Mouse (Mus musculus) heart, embryonic 13.5 days (tissue): ENCODE results near the gene Lhfpl3. TPM values are rescaled to one million over a fixed set of nuclear protein-coding genes. Genes with fewer than 3 reads are reported as not detected.

ENCODE experiments used
- ATAC-seq: fragments of 200-750 bp; cut with Nextera tagmentation; 2 replicates; pipeline ENCODE4 v1.8.0; 2017; ENCODE audit warnings: moderate TSS enrichment; ENCODE audit not compliant: insufficient number of reproducible peaks, low FRiP score, low TSS enrichment; ENCODE audit errors: extremely low read depth
- H3K27ac ChIP-seq: fragments of 300-500 bp; sonication (generic); replicated peaks from 2 replicates; pipeline ENCODE4 v1.5.1; 2015; ENCODE audit warnings: moderate library complexity, mild to moderate bottlenecking, inconsistent platforms
- H3K27me3 ChIP-seq: fragments of 300-500 bp; sonication (generic); replicated peaks from 2 replicates; pipeline ENCODE4 v1.6.1; 2015; ENCODE audit warnings: mild to moderate bottlenecking, inconsistent platforms
- H3K36me3 ChIP-seq: fragments of 300-500 bp; sonication (generic); 2 replicates; pipeline ENCODE4 v1.6.1; 2015; ENCODE audit warnings: mild to moderate bottlenecking, inconsistent platforms
- H3K4me1 ChIP-seq: fragments of 300-500 bp; sonication (generic); 2 replicates; pipeline ENCODE4 v1.6.1; 2015; ENCODE audit warnings: inconsistent platforms
- H3K4me2 ChIP-seq: fragments of 300-500 bp; sonication (generic); 2 replicates; pipeline ENCODE4 v1.6.1; 2015; ENCODE audit warnings: inconsistent platforms, mild to moderate bottlenecking, moderate library complexity
- H3K4me3 ChIP-seq: fragments of 300-500 bp; sonication (generic); 2 replicates; pipeline ENCODE4 v1.5.1; 2015; ENCODE audit warnings: moderate library complexity, mild to moderate bottlenecking, inconsistent platforms
- H3K9ac ChIP-seq: fragments of 300-500 bp; sonication (generic); 2 replicates; pipeline ENCODE4 v1.6.1; 2015; ENCODE audit warnings: inconsistent platforms, mild to moderate bottlenecking, moderate library complexity
- H3K9me3 ChIP-seq: fragments of 300-500 bp; sonication (generic); 2 replicates; pipeline ENCODE4 v1.6.1; 2016; ENCODE audit warnings: inconsistent platforms
- WGBS: fragments of 180-500 bp; shearing (Covaris S2); methylation state at CpG from one replicate; pipeline ENCODE4 v1.1.7; 2015; ENCODE audit warnings: mixed read lengths; 5-methylcytosine and 5-hydroxymethylcytosine counted together
- polyA plus RNA-seq: library from polyadenylated mRNA; unstranded; fragments of >200 nt; fragmentation: Nextera tagmentation; extraction: Ambion mirVana; gene quantifications from 2 replicates; pipeline ENCODE4 v1.2.1, GENCODE M21; 2015

Lhfpl3 gene
- polyA plus RNA-seq, 1 experiment from 2014 or later, result 0.15 TPM

- ATAC-seq, result no peak
- Histone ChIP-seq H3K4me2 (no peak overlapping the region), H3K27me3 (no peaks in the 10 kb centered on the region), H3K27ac (no peak overlapping the region), H3K9me3 (no peaks in the 10 kb centered on the region), H3K9ac (no peak overlapping the region), H3K4me3 (no peak overlapping the region), H3K4me1 (no peaks in the 10 kb centered on the region), H3K36me3 (no peaks in the 10 kb centered on the region)
- 46% methylated on average over 4 of the region's 4 CpGs for WGBS
These were observed 110.6 kb downstream of the Lhfpl3 start for GRCm38 (mm10) chr5:22856480-22856879.

- Histone ChIP-seq H3K9me3 (no peaks in the 10 kb centered on the region), H3K27ac (no peak overlapping the region), H3K36me3 (no peaks in the 10 kb centered on the region), H3K4me2 (no peak overlapping the region), H3K4me1 (no peaks in the 10 kb centered on the region), H3K9ac (no peak overlapping the region), H3K27me3 (no peaks in the 10 kb centered on the region), H3K4me3 (no peak overlapping the region)
- WGBS, result 34% methylated on average over 1 of the region's 1 CpGs
- no peak for ATAC-seq
These were observed 115.5 kb downstream of the Lhfpl3 start for GRCm38 (mm10) chr5:22861399-22861798.

GRCm38 (mm10) chr5:22869031-22869430, 123.2 kb downstream of the Lhfpl3 start:
- ATAC-seq, result no peak
- no peak overlapping the region for H3K9ac ChIP-seq
- no peak overlapping the region for H3K4me2 ChIP-seq
- no peaks in the 10 kb centered on the region for H3K4me1 ChIP-seq
- WGBS, result 82% methylated on average over 5 of the region's 5 CpGs
- no peak overlapping the region for H3K27ac ChIP-seq
- no peak overlapping the region for H3K4me3 ChIP-seq
- H3K36me3 ChIP-seq, result no peaks in the 10 kb centered on the region
- no peaks in the 10 kb centered on the region for H3K9me3 ChIP-seq
- H3K27me3 ChIP-seq, result no peaks in the 10 kb centered on the region

- H3K9me3 ChIP-seq, result no peaks in the 10 kb centered on the region
- no peak for ATAC-seq
- H3K9ac ChIP-seq, result no peak overlapping the region
- H3K4me2 ChIP-seq, result no peak overlapping the region
- H3K36me3 ChIP-seq, result no peaks in the 10 kb centered on the region
- H3K4me1 ChIP-seq, result no peaks in the 10 kb centered on the region
- WGBS, result 59% methylated on average over 1 of the region's 1 CpGs
- H3K27ac ChIP-seq, result no peak overlapping the region
- H3K27me3 ChIP-seq, result no peaks in the 10 kb centered on the region
- H3K4me3 ChIP-seq, result no peak overlapping the region
These were observed 126.6 kb downstream of the Lhfpl3 start for GRCm38 (mm10) chr5:22872417-22872816.

GRCm38 (mm10) chr5:22888345-22888744, 142.5 kb downstream of the Lhfpl3 start:
- H3K4me1 ChIP-seq, result 0 out of 2 replicates have a peak, but pooled peaks cover 6% of the 10 kb centered on the region
- no peak overlapping the region for H3K4me3 ChIP-seq
- H3K27ac ChIP-seq, result no peak overlapping the region
- H3K4me2 ChIP-seq, result no peak overlapping the region
- no peaks in the 10 kb centered on the region for H3K27me3 ChIP-seq
- no peaks in the 10 kb centered on the region for H3K9me3 ChIP-seq
- 63% methylated on average over 3 of the region's 3 CpGs for WGBS
- no peak for ATAC-seq
- no peaks in the 10 kb centered on the region for H3K36me3 ChIP-seq
- no peak overlapping the region for H3K9ac ChIP-seq

GRCm38 (mm10) chr5:22889481-22889880, 143.6 kb downstream of the Lhfpl3 start:
- no peak overlapping the region for H3K9ac ChIP-seq
- WGBS, result 39% methylated on average over 4 of the region's 4 CpGs
- H3K4me2 ChIP-seq, result no peak overlapping the region
- H3K4me1 ChIP-seq, result 0 out of 2 replicates have a peak, but pooled peaks cover 6% of the 10 kb centered on the region
- H3K36me3 ChIP-seq, result no peaks in the 10 kb centered on the region
- no peak overlapping the region for H3K27ac ChIP-seq
- H3K27me3 ChIP-seq, result no peaks in the 10 kb centered on the region
- no peak for ATAC-seq
- no peaks in the 10 kb centered on the region for H3K9me3 ChIP-seq
- H3K4me3 ChIP-seq, result no peak overlapping the region

GRCm38 (mm10) chr5:22897228-22897627, 151.4 kb downstream of the Lhfpl3 start:
- no peak overlapping the region for H3K9ac ChIP-seq
- ATAC-seq, result no peak
- H3K4me2 ChIP-seq, result no peak overlapping the region
- 71% methylated on average over 3 of the region's 3 CpGs for WGBS
- H3K4me1 ChIP-seq, result no peaks in the 10 kb centered on the region
- no peaks in the 10 kb centered on the region for H3K27me3 ChIP-seq
- H3K4me3 ChIP-seq, result no peak overlapping the region
- no peaks in the 10 kb centered on the region for H3K36me3 ChIP-seq
- H3K9me3 ChIP-seq, result no peaks in the 10 kb centered on the region
- H3K27ac ChIP-seq, result no peak overlapping the region

GRCm38 (mm10) chr5:22897656-22898289, 151.9 kb downstream of the Lhfpl3 start:
- Histone ChIP-seq H3K9me3 (no peaks in the 10 kb centered on the region), H3K27ac (no peak overlapping the region), H3K9ac (no peak overlapping the region), H3K4me1 (no peaks in the 10 kb centered on the region), H3K27me3 (no peaks in the 10 kb centered on the region), H3K36me3 (no peaks in the 10 kb centered on the region), H3K4me2 (no peak overlapping the region), H3K4me3 (no peak overlapping the region)
- 64% methylated on average over 7 of the region's 7 CpGs for WGBS
- ATAC-seq, result no peak

- H3K36me3 ChIP-seq, result no peaks in the 10 kb centered on the region
- no peak overlapping the region for H3K4me3 ChIP-seq
- no peak overlapping the region for H3K27ac ChIP-seq
- H3K9me3 ChIP-seq, result no peaks in the 10 kb centered on the region
- 63% methylated on average over 2 of the region's 2 CpGs for WGBS
- H3K9ac ChIP-seq, result no peak overlapping the region
- no peak overlapping the region for H3K4me2 ChIP-seq
- ATAC-seq, result no peak
- H3K4me1 ChIP-seq, result no peaks in the 10 kb centered on the region
- H3K27me3 ChIP-seq, result no peaks in the 10 kb centered on the region
These were observed 152.7 kb downstream of the Lhfpl3 start for GRCm38 (mm10) chr5:22898593-22898992.

- no peaks in the 10 kb centered on the region for H3K9me3 ChIP-seq
- no peak overlapping the region for H3K27ac ChIP-seq
- no peak overlapping the region for H3K4me2 ChIP-seq
- H3K9ac ChIP-seq, result no peak overlapping the region
- H3K27me3 ChIP-seq, result no peaks in the 10 kb centered on the region
- H3K36me3 ChIP-seq, result no peaks in the 10 kb centered on the region
- H3K4me1 ChIP-seq, result no peaks in the 10 kb centered on the region
- no peak for ATAC-seq
- H3K4me3 ChIP-seq, result no peak overlapping the region
These were observed 154.1 kb downstream of the Lhfpl3 start for GRCm38 (mm10) chr5:22899913-22900312.

- Histone ChIP-seq H3K4me2 (no peak overlapping the region), H3K9ac (no peak overlapping the region), H3K36me3 (no peaks in the 10 kb centered on the region), H3K4me1 (no peaks in the 10 kb centered on the region), H3K9me3 (no peaks in the 10 kb centered on the region), H3K27ac (no peak overlapping the region), H3K4me3 (no peak overlapping the region), H3K27me3 (no peaks in the 10 kb centered on the region)
- no peak for ATAC-seq
- WGBS, result 56% methylated on average over 1 of the region's 1 CpGs
These were observed 171.3 kb downstream of the Lhfpl3 start for GRCm38 (mm10) chr5:22917197-22917596.

- Histone ChIP-seq H3K4me3 (no peak overlapping the region), H3K4me2 (no peak overlapping the region), H3K27ac (no peak overlapping the region), H3K9me3 (no peaks in the 10 kb centered on the region), H3K4me1 (no peaks in the 10 kb centered on the region), H3K36me3 (no peaks in the 10 kb centered on the region), H3K27me3 (no peaks in the 10 kb centered on the region), H3K9ac (no peak overlapping the region)
- no peak for ATAC-seq
These were observed 180.3 kb downstream of the Lhfpl3 start for GRCm38 (mm10) chr5:22926171-22926570.
